Mouse (Mus musculus): ENCODE measurements at regions not wholly inside any gene's neighbourhood (a gene's known extent, or its start where the extent isn't known, plus 50 kb on each side); places are given as distances from the start of the nearest gene placed in this dataset.

- Histone ChIP-seq H3K4me1 (ENCODE audit: control insufficient read depth in 1 of 2, insufficient read depth in 2 of 2) (no peaks in the 10 kb centered on the region), H3K27ac (ENCODE audit: insufficient read depth, low read depth) (no peak overlapping the region), H3K79me2 (replicated peaks; ENCODE audit: control insufficient read depth, extremely low read depth, insufficient read depth, poor library complexity, severe bottlenecking) (no peaks in the 10 kb centered on the region), H3K9me3 (replicated peaks; ENCODE audit: low read length) (no peaks in the 10 kb centered on the region), H3K27me3 (replicated peaks) (no peaks in the 10 kb centered on the region), H3K9ac (ENCODE audit: insufficient read depth, low read depth) (no peak overlapping the region), H3K4me3 (replicated peaks in 1 of 3; ENCODE audit: low read depth in 2 of 3, low read length in 2 of 3, poor library complexity in 1 of 3) (no peak overlapping the region), H3K4me2 (ENCODE audit: insufficient read depth, low read depth, poor library complexity, severe bottlenecking) (no peak overlapping the region), H3K36me3 (replicated peaks in 1 of 2; ENCODE audit: control insufficient read depth in 1 of 2, insufficient read depth in 1 of 2, low read length in 1 of 2) (no peaks in the 10 kb centered on the region)
- TF ChIP-seq SMC3 (IDR thresholded peaks at IDR 0.05; ENCODE audit: low read depth, low read length) = peak; percentile 57
- no peak for TF ChIP-seq ZNF384 (IDR thresholded peaks at IDR 0.05; ENCODE audit: low read depth, low read length)
- TF ChIP-seq USF2 (conservative IDR thresholded peaks at IDR 0.05; ENCODE audit: low read depth, low read length) = no peak
- no peak for TF ChIP-seq SIN3A (IDR thresholded peaks at IDR 0.05; ENCODE audit: low read length)
- no peak for TF ChIP-seq CHD1 (IDR thresholded peaks at IDR 0.05; ENCODE audit: low read depth, low read length)
- TF ChIP-seq RCOR1 (conservative IDR thresholded peaks at IDR 0.05; ENCODE audit: low read depth, low read length) = no peak
- peak; percentile 75; the same call in 1 of the 2 replicates for TF ChIP-seq MYC (IDR thresholded peaks at IDR 0.05; ENCODE audit: low read depth, low read length)
- TF ChIP-seq ZMIZ1 (IDR thresholded peaks at IDR 0.05; ENCODE audit: low read depth, low read length) = no peak
- TF ChIP-seq ETS1 (conservative IDR thresholded peaks at IDR 0.05; ENCODE audit: low read depth, low read length) = no peak
- no peak for TF ChIP-seq POLR2AphosphoS2 (IDR thresholded peaks at IDR 0.05; ENCODE audit: low read depth, low read length)
- TF ChIP-seq KAT2A (IDR thresholded peaks at IDR 0.05; ENCODE audit: insufficient replicate concordance, low read length) = no peak
- no peak for TF ChIP-seq MAZ (IDR thresholded peaks at IDR 0.05; ENCODE audit: low read depth, low read length)
- TF ChIP-seq UBTF (IDR thresholded peaks at IDR 0.05; ENCODE audit: low read depth, low read length) = no peak
- no peak for TF ChIP-seq JUN (IDR thresholded peaks at IDR 0.05; ENCODE audit: insufficient read depth, low read depth, low read length)
- peak; percentile 64 for TF ChIP-seq RAD21 (IDR thresholded peaks at IDR 0.05; ENCODE audit: low read depth, low read length)
- TF ChIP-seq ZC3H11A (IDR thresholded peaks at IDR 0.05; ENCODE audit: low read depth, low read length) = no peak
- no peak for TF ChIP-seq PAX5 (IDR thresholded peaks at IDR 0.05; ENCODE audit: low read length)
- TF ChIP-seq NELFE (IDR thresholded peaks at IDR 0.05; ENCODE audit: low read depth, low read length) = no peak
- TF ChIP-seq MEF2A (IDR thresholded peaks at IDR 0.05; ENCODE audit: borderline replicate concordance, low read depth, low read length) = no peak
- no peak for TF ChIP-seq HCFC1 (IDR thresholded peaks at IDR 0.05; ENCODE audit: low read depth, low read length)
- TF ChIP-seq CTCF (conservative IDR thresholded peaks at IDR 0.05 in 1 of 2, IDR thresholded peaks at IDR 0.05 in 1 of 2; ENCODE audit: low read depth in 2 of 2, low read length in 2 of 2) = peak; percentile 40 to 70; a peak in 3 of 4 replicates
- TF ChIP-seq USF1 (IDR thresholded peaks at IDR 0.05; ENCODE audit: low read depth, low read length) = no peak
- no peak for TF ChIP-seq TCF12 (IDR thresholded peaks at IDR 0.05; ENCODE audit: low read depth, low read length)
- peak; percentile 51 for TF ChIP-seq MAX (IDR thresholded peaks at IDR 0.05; ENCODE audit: low read length)
- no peak for TF ChIP-seq POLR2A (IDR thresholded peaks at IDR 0.05; ENCODE audit: low read depth, low read length)
- in situ Hi-C loops (cut with MboI; ENCODE audit: low pct_ligation_motif_present, low pct_unique_long_range_greater_than_20kb, low sequenced_read_pairs) (no loop called here), dilution Hi-C loops (cut with MboI; ENCODE audit: extremely low pct_ligation_motif_present, extremely low pct_unique_long_range_greater_than_20kb, low sequenced_read_pairs) (no loop called here)
- peak; percentile 52 for DNase-seq (ENCODE audit: extremely low read depth)
Observed at GRCm38 (mm10) chrX:162278834-162279708, 119.5 kb upstream of the Nhs start.
